Mouse (Mus musculus) brain, embryonic 14.5 days (tissue): ENCODE results near the gene Ap2m1.

Source experiments
- CTCF ChIP-seq: fragments of 200-500 bp; IDR thresholded peaks from 2 replicates; pipeline ENCODE4 v1.5.1; 2012; ENCODE audit warnings: inconsistent platforms, mild to moderate bottlenecking, moderate library complexity, borderline replicate concordance; ENCODE audit not compliant: insufficient read depth, insufficient read length; ENCODE audit errors: extremely low read depth
- POLR2A ChIP-seq: fragments of 200-500 bp; IDR thresholded peaks from 2 replicates; pipeline ENCODE4 v1.6.1; 2012; ENCODE audit warnings: mild to moderate bottlenecking, inconsistent platforms, borderline replicate concordance; ENCODE audit not compliant: poor library complexity, insufficient read depth, insufficient read length, severe bottlenecking; ENCODE audit errors: extremely low read depth

- TF ChIP-seq POLR2A (no peak), CTCF (no peak)
These were observed 522 bp upstream of the Ap2m1 start for GRCm38 (mm10) chr16:20534617-20535295.
